Mouse (Mus musculus) liver, embryonic 11.5 days (tissue): ENCODE results near the gene Kcna5. TPM values are rescaled to one million over a fixed set of nuclear protein-coding genes. Genes with fewer than 3 reads are reported as not detected.

Source experiments
- ATAC-seq: fragments of 200-750 bp; cut with Nextera tagmentation; replicated peaks from 2 replicates; pipeline ENCODE4 v1.8.0; 2017; ENCODE audit warnings: moderate number of reproducible peaks, mild to moderate bottlenecking, moderate TSS enrichment, moderate library complexity; ENCODE audit not compliant: low FRiP score
- DNase-seq: peaks from one replicate; pipeline ENCODE4 v3.0.0-alpha.2; 2017; ENCODE audit warnings: low spot score
- H3K27ac ChIP-seq: fragments of 300-500 bp; sonication (generic); 2 replicates; pipeline ENCODE4 v1.5.1; 2014; ENCODE audit warnings: mild to moderate bottlenecking, low read depth, low read length, control low read depth
- H3K27me3 ChIP-seq: fragments of 300-500 bp; sonication (generic); replicated peaks from 2 replicates; pipeline ENCODE4 v1.6.1; 2014; ENCODE audit warnings: low read length, mixed read lengths; ENCODE audit not compliant: control insufficient read depth, insufficient read depth
- H3K36me3 ChIP-seq: fragments of 300-500 bp; sonication (generic); 2 replicates; pipeline ENCODE4 v1.6.1; 2014; ENCODE audit warnings: mild to moderate bottlenecking, low read length, moderate library complexity, mixed read lengths; ENCODE audit not compliant: control insufficient read depth, insufficient read depth
- H3K4me1 ChIP-seq: fragments of 300-500 bp; sonication (generic); replicated peaks from 2 replicates; pipeline ENCODE4 v1.6.1; 2014; ENCODE audit warnings: low read length, mixed read lengths; ENCODE audit not compliant: control insufficient read depth, insufficient read depth
- H3K4me2 ChIP-seq: fragments of 300-500 bp; sonication (generic); 2 replicates; pipeline ENCODE4 v1.6.1; 2014; ENCODE audit warnings: mild to moderate bottlenecking, control low read depth, moderate library complexity
- H3K4me3 ChIP-seq: fragments of 300-500 bp; sonication (generic); 2 replicates; pipeline ENCODE4 v1.5.1; 2014; ENCODE audit warnings: low read depth, low read length, control low read depth
- H3K9ac ChIP-seq: fragments of 300-500 bp; sonication (generic); 2 replicates; pipeline ENCODE4 v1.6.1; 2014; ENCODE audit warnings: low read depth, low read length, control low read depth
- H3K9me3 ChIP-seq: fragments of 300-500 bp; sonication (generic); 2 replicates; pipeline ENCODE4 v1.6.1; 2016; ENCODE audit warnings: low read length, inconsistent platforms, mixed read lengths; ENCODE audit not compliant: control insufficient read depth
- WGBS: fragments of 180-500 bp; shearing (Covaris S2); extraction: QIAGEN DNeasy Blood & Tissue Kit; methylation state at CpG from one replicate; pipeline ENCODE4 v1.1.7; 2014; 5-methylcytosine and 5-hydroxymethylcytosine counted together
- polyA plus RNA-seq: library from polyadenylated mRNA; unstranded; fragments of >200 nt; fragmentation: Nextera tagmentation; extraction: Ambion mirVana; gene quantifications from 2 replicates; pipeline ENCODE4 v1.2.1, GENCODE M21; 2014

The Kcna5 gene
- polyA plus RNA-seq, 1 experiment from 2014 or later = 1.5 TPM

- no peak overlapping the region for H3K9ac ChIP-seq
- H3K27me3 ChIP-seq = no peaks in the 10 kb centered on the region
- DNase-seq (no peak), ATAC-seq (no peak)
- no peak overlapping the region for H3K4me3 ChIP-seq
- H3K36me3 ChIP-seq = no peaks in the 10 kb centered on the region
- 0 out of 2 replicates have a peak, but pooled peaks cover 2% of the 10 kb centered on the region for H3K9me3 ChIP-seq
- H3K4me1 ChIP-seq = no peaks in the 10 kb centered on the region; the same call in 1 of the 2 replicates
- H3K27ac ChIP-seq = no peak overlapping the region
- WGBS = 55% methylated on average over 5 of the region's 5 CpGs
- H3K4me2 ChIP-seq = no peak overlapping the region
Measured at GRCm38 (mm10) chr6:126497878-126498277, 37.3 kb downstream of the Kcna5 start.

- Histone ChIP-seq H3K9me3 (0 out of 2 replicates have a peak, but pooled peaks cover 2% of the 10 kb centered on the region), H3K27me3 (no peaks in the 10 kb centered on the region), H3K4me1 (no peaks in the 10 kb centered on the region), H3K4me2 (no peak overlapping the region), H3K9ac (no peak overlapping the region), H3K4me3 (no peak overlapping the region), H3K36me3 (no peaks in the 10 kb centered on the region), H3K27ac (no peak overlapping the region)
- no peak for DNase-seq
- WGBS = 55% methylated on average over 6 of the region's 6 CpGs
- ATAC-seq = no peak
Measured at GRCm38 (mm10) chr6:126497173-126497839, 37.9 kb downstream of the Kcna5 start.

GRCm38 (mm10) chr6:126487136-126487535 is 48.1 kb downstream of the Kcna5 start:
- DNase-seq = no peak
- 30% methylated on average over 4 of the region's 4 CpGs for WGBS
- Histone ChIP-seq H3K4me1 (no peaks in the 10 kb centered on the region), H3K9me3 (no peaks in the 10 kb centered on the region), H3K4me3 (no peak overlapping the region), H3K27me3 (no peaks in the 10 kb centered on the region), H3K4me2 (no peak overlapping the region), H3K27ac (no peak overlapping the region), H3K36me3 (no peaks in the 10 kb centered on the region), H3K9ac (no peak overlapping the region)
- no peak for ATAC-seq

- ATAC-seq = no peak
- 51% methylated on average over 4 of the region's 4 CpGs for WGBS
- DNase-seq = no peak
- H3K4me1 ChIP-seq = no peaks in the 10 kb centered on the region
- H3K9ac ChIP-seq = no peak overlapping the region
- H3K4me3 ChIP-seq = no peak overlapping the region
- no peak overlapping the region for H3K4me2 ChIP-seq
- no peak overlapping the region for H3K27ac ChIP-seq
- H3K9me3 ChIP-seq = no peaks in the 10 kb centered on the region
- no peaks in the 10 kb centered on the region for H3K36me3 ChIP-seq
- no peaks in the 10 kb centered on the region for H3K27me3 ChIP-seq
Measured at GRCm38 (mm10) chr6:126484887-126485286, 50.3 kb downstream of the Kcna5 start.

GRCm38 (mm10) chr6:126483264-126483867 is 51.8 kb downstream of the Kcna5 start:
- Histone ChIP-seq H3K27ac (no peak overlapping the region), H3K9me3 (no peaks in the 10 kb centered on the region), H3K27me3 (no peaks in the 10 kb centered on the region), H3K36me3 (no peaks in the 10 kb centered on the region), H3K4me3 (no peak overlapping the region), H3K4me1 (no peaks in the 10 kb centered on the region), H3K4me2 (no peak overlapping the region), H3K9ac (no peak overlapping the region)
- whole genome bisulfite sequencing = 66% methylated on average over 11 of the region's 11 CpGs
- DNase-seq (no peak), ATAC-seq (no peak)

Other genes with a start within 250 kb of the Kcna5 start
- gene Kcna1, start 111.0 kb upstream of the Kcna5 start, polyA plus RNA-seq = 0.15 and 0.40 TPM in 2 replicates
- 1.2 and 1.4 TPM in 2 replicates for gene Kcna6, start 205.3 kb upstream of the Kcna5 start, polyA plus RNA-seq